Mouse (Mus musculus) MEL (cell line): ENCODE results near the gene Akain1. TPM values are rescaled to one million over a fixed set of nuclear protein-coding genes. Genes with fewer than 3 reads are reported as not detected.

Source experiments
- DNase-seq: peaks from one replicate; pipeline ENCODE4 v3.0.0; 2011; ENCODE audit warnings: low read depth, low spot score
- H3K27ac ChIP-seq: 2 replicates; pipeline ENCODE4 v1.5.1; 2012; ENCODE audit warnings: low read depth, mild to moderate bottlenecking, control low read depth, low read length, moderate library complexity; ENCODE audit not compliant: control insufficient read depth
- H3K27me3 ChIP-seq, 2 experiments: fragments of 150-350 bp in 1 of 2; sonication (generic) in 1 of 2; 2 replicates each; pipeline ENCODE4 v1.6.1; 2012; ENCODE audit warnings: low read length in 2 of 2, mild to moderate bottlenecking in 2 of 2, improper control_type of control experiment in 1 of 2, moderate library complexity in 1 of 2; ENCODE audit not compliant: insufficient read depth in 2 of 2, control insufficient read depth in 1 of 2
- H3K36me3 ChIP-seq, 2 experiments: 2 replicates each; pipeline ENCODE4 v1.6.1; 2012 to 2014; ENCODE audit warnings: low read length in 2 of 2, improper control_type of control experiment in 1 of 2, inconsistent platforms in 1 of 2, mild to moderate bottlenecking in 1 of 2; ENCODE audit not compliant: insufficient read depth in 2 of 2, control insufficient read depth in 1 of 2
- H3K4me1 ChIP-seq, 2 experiments: fragments of 150-350 bp in 1 of 2; sonication (generic) in 1 of 2; 2 replicates each; pipeline ENCODE4 v1.6.1; 2012; ENCODE audit warnings: low read length in 2 of 2, improper control_type of control experiment in 1 of 2, mild to moderate bottlenecking in 1 of 2; ENCODE audit not compliant: insufficient read depth in 2 of 2, control insufficient read depth in 1 of 2
- H3K4me3 ChIP-seq, 2 experiments: fragments of 150-350 bp in 1 of 2; sonication (generic) in 1 of 2; 2 replicates each; pipeline ENCODE4 v1.5.1; 2012; ENCODE audit warnings: low read depth in 2 of 2, low read length in 2 of 2, mild to moderate bottlenecking in 2 of 2, moderate library complexity in 2 of 2, control low read depth in 1 of 2, improper control_type of control experiment in 1 of 2; ENCODE audit not compliant: control insufficient read depth in 1 of 2, insufficient read depth in 1 of 2
- H3K79me2 ChIP-seq: 2 replicates; pipeline ENCODE4 v1.6.1; 2012; ENCODE audit warnings: mild to moderate bottlenecking, low read length, moderate library complexity; ENCODE audit not compliant: control insufficient read depth, poor library complexity, insufficient read depth
- H3K9ac ChIP-seq: 2 replicates; pipeline ENCODE4 v1.6.1; 2012; ENCODE audit warnings: low read depth, mild to moderate bottlenecking, control low read depth, low read length, moderate library complexity; ENCODE audit not compliant: control insufficient read depth, poor library complexity, severe bottlenecking
- H3K9me3 ChIP-seq: fragments of 150-350 bp; sonication (generic); replicated peaks from 2 replicates; pipeline ENCODE4 v1.6.1; 2012; ENCODE audit warnings: mild to moderate bottlenecking, low read length, improper control_type of control experiment, moderate library complexity; ENCODE audit not compliant: insufficient read depth
- BHLHE40 ChIP-seq: IDR thresholded peaks from 2 replicates; pipeline ENCODE4 v1.6.1; 2012; ENCODE audit warnings: low read depth, mild to moderate bottlenecking, inconsistent platforms, low read length, improper control_type of control experiment, borderline replicate concordance
- CHD1 ChIP-seq: IDR thresholded peaks from 2 replicates; pipeline ENCODE4 v1.6.1; 2012; ENCODE audit warnings: low read depth, mild to moderate bottlenecking, inconsistent platforms, low read length, improper control_type of control experiment
- CHD2 ChIP-seq: IDR thresholded peaks from 2 replicates; pipeline ENCODE4 v1.6.1; 2011; ENCODE audit warnings: low read length, improper control_type of control experiment
- E2F4 ChIP-seq: IDR thresholded peaks from 2 replicates; pipeline ENCODE4 v1.6.1; 2011; ENCODE audit warnings: low read depth, low read length, improper control_type of control experiment, borderline replicate concordance
- ETS1 ChIP-seq: IDR thresholded peaks from 2 replicates; pipeline ENCODE4 v1.6.1; 2012; ENCODE audit warnings: low read depth, mild to moderate bottlenecking, inconsistent platforms, low read length, improper control_type of control experiment, moderate library complexity
- GABPA ChIP-seq: IDR thresholded peaks from 2 replicates; pipeline ENCODE4 v1.6.1; 2012; ENCODE audit warnings: low read depth, mild to moderate bottlenecking, inconsistent platforms, low read length, improper control_type of control experiment, moderate library complexity
- HCFC1 ChIP-seq: IDR thresholded peaks from 2 replicates; pipeline ENCODE4 v1.6.1; 2012; ENCODE audit warnings: low read depth, mild to moderate bottlenecking, inconsistent platforms, low read length, improper control_type of control experiment, moderate library complexity
- MAFK ChIP-seq: IDR thresholded peaks from 2 replicates; pipeline ENCODE4 v1.6.1; 2011; ENCODE audit warnings: low read depth, mild to moderate bottlenecking, low read length, improper control_type of control experiment, borderline replicate concordance
- MAX ChIP-seq: IDR thresholded peaks from 2 replicates; pipeline ENCODE4 v1.6.1; 2011; ENCODE audit warnings: low read length, improper control_type of control experiment
- MXI1 ChIP-seq: IDR thresholded peaks from 2 replicates; pipeline ENCODE4 v1.6.1; 2011; ENCODE audit warnings: mild to moderate bottlenecking, low read depth, low read length, improper control_type of control experiment
- MYC ChIP-seq: IDR thresholded peaks from 2 replicates; pipeline ENCODE4 v1.6.1; 2011; ENCODE audit warnings: low read depth, mild to moderate bottlenecking, low read length, improper control_type of control experiment, moderate library complexity
- NELFE ChIP-seq: IDR thresholded peaks from 2 replicates; pipeline ENCODE4 v1.6.1; 2011; ENCODE audit warnings: low read depth, low read length, improper control_type of control experiment
- NRF1 ChIP-seq: IDR thresholded peaks from 2 replicates; pipeline ENCODE4 v1.6.1; 2014; ENCODE audit warnings: low read depth, mild to moderate bottlenecking, inconsistent platforms, low read length, improper control_type of control experiment, moderate library complexity; ENCODE audit not compliant: poor library complexity, insufficient read depth, severe bottlenecking
- POLR2A ChIP-seq, 2 experiments: IDR thresholded peaks; 2 replicates each; pipeline ENCODE4 v1.6.1; 2011 to 2012; ENCODE audit warnings: low read length in 2 of 2, mild to moderate bottlenecking in 2 of 2, control low read depth in 1 of 2, improper control_type of control experiment in 1 of 2, low read depth in 1 of 2, moderate library complexity in 1 of 2; ENCODE audit not compliant: control insufficient read depth in 1 of 2, insufficient read depth in 1 of 2, poor library complexity in 1 of 2
- POLR2AphosphoS2 ChIP-seq: IDR thresholded peaks from 2 replicates; pipeline ENCODE4 v1.6.1; 2011; ENCODE audit warnings: low read length, improper control_type of control experiment
- POLR2AphosphoS5 ChIP-seq: IDR thresholded peaks from 2 replicates; pipeline ENCODE4 v1.6.1; 2012; ENCODE audit warnings: low read depth, borderline replicate concordance, mild to moderate bottlenecking, inconsistent platforms, low read length, moderate library complexity, mixed read lengths
- TBP ChIP-seq: IDR thresholded peaks from 2 replicates; pipeline ENCODE4 v1.8.0; 2011; ENCODE audit warnings: low read depth, low read length, improper control_type of control experiment
- TCF12 ChIP-seq: IDR thresholded peaks from 2 replicates; pipeline ENCODE4 v1.6.1; 2014; ENCODE audit warnings: low read depth, mild to moderate bottlenecking, inconsistent platforms, low read length, improper control_type of control experiment, moderate library complexity
- USF1 ChIP-seq: IDR thresholded peaks from 2 replicates; pipeline ENCODE4 v1.6.1; 2014; ENCODE audit warnings: low read depth, mild to moderate bottlenecking, inconsistent platforms, low read length, improper control_type of control experiment, moderate library complexity
- USF2 ChIP-seq, 2 experiments: IDR thresholded peaks; 2 replicates each; pipeline ENCODE4 v1.6.1; 2011 to 2012; ENCODE audit warnings: improper control_type of control experiment in 2 of 2, low read length in 2 of 2, borderline replicate concordance in 1 of 2, inconsistent platforms in 1 of 2, low read depth in 1 of 2, mild to moderate bottlenecking in 1 of 2; ENCODE audit not compliant: insufficient read depth in 1 of 2
- ZC3H11A ChIP-seq: IDR thresholded peaks from 2 replicates; pipeline ENCODE4 v1.6.1; 2012; ENCODE audit warnings: low read depth, mild to moderate bottlenecking, inconsistent platforms, low read length, improper control_type of control experiment
- ZNF384 ChIP-seq: IDR thresholded peaks from 2 replicates; pipeline ENCODE4 v1.6.1; 2012; ENCODE audit warnings: low read depth, mild to moderate bottlenecking, inconsistent platforms, low read length, improper control_type of control experiment
- polyA plus RNA-seq, 2 experiments: library from polyadenylated mRNA; stranded (reverse) in 1 of 2; unstranded in 1 of 2; fragments of >175 nt in 1 of 2; fragments of >200 nt in 1 of 2; gene quantifications; 2 replicates each; pipeline versions ENCODE4 v1.2.1 to v1.2.4; 2012; ENCODE audit warnings: low replicate concordance in 2 of 2, low read depth in 1 of 2; ENCODE audit not compliant: insufficient read length in 2 of 2, insufficient read depth in 1 of 2, missing spikeins in 1 of 2
- total RNA-seq: library from RNA; depleted of rRNA; stranded (reverse); fragments of 300-350 nt; gene quantifications from 2 replicates; pipeline ENCODE4 v1.2.3, GENCODE M21; 2012

The Akain1 gene
- total and polyA plus RNA-seq, 3 experiments = not detected

- H3K27ac ChIP-seq = no peak overlapping the region
- H3K9ac ChIP-seq = no peak overlapping the region
- no peak overlapping the region for H3K4me3 ChIP-seq
Measured at GRCm38 (mm10) chr17:69421592-69421991, 17.5 kb upstream of the Akain1 start.

GRCm38 (mm10) chr17:69437836-69438235, 1.3 kb upstream of the Akain1 start:
- no peaks in the 10 kb centered on the region for H3K36me3 ChIP-seq
- H3K9me3 ChIP-seq = no peaks in the 10 kb centered on the region
- TF ChIP-seq MAX (no peak), POLR2AphosphoS2 (no peak), MAFK (no peak), NELFE (no peak), GABPA (no peak), TCF12 (no peak), E2F4 (no peak), CHD1 (no peak), TBP (no peak), CHD2 (no peak), ZC3H11A (no peak), HCFC1 (no peak), USF2 (IDR thresholded peaks at IDR 0.05; ENCODE audit: borderline replicate concordance in 1 of 2, insufficient read depth in 1 of 2, low read depth in 1 of 2, low read length in 2 of 2) (no peak), POLR2AphosphoS5 (no peak), MYC (no peak), ZNF384 (no peak), ETS1 (no peak), NRF1 (no peak), BHLHE40 (no peak)
- TF ChIP-seq, all 39 proteins: peak for 0
- Histone ChIP-seq H3K4me1 (no peaks in the 10 kb centered on the region), H3K27ac (no peak overlapping the region), H3K79me2 (no peaks in the 10 kb centered on the region), H3K9ac (no peak overlapping the region), H3K27me3 (no peaks in the 10 kb centered on the region; a peak in 1 of 4 replicates), H3K4me3 (no peak overlapping the region)
- DNase-seq = no peak

More at GRCm38 (mm10) chr17:69421592-69421991, 17.5 kb upstream of the Akain1 start:
- H3K4me1 ChIP-seq = peaks cover 0 to 3% of the 10 kb centered on the region in 2 experiments; a peak in 2 of 4 replicates
- no peaks in the 10 kb centered on the region for H3K27me3 ChIP-seq
- no peak for TF ChIP-seq POLR2A (IDR thresholded peaks at IDR 0.05; ENCODE audit: control insufficient read depth in 1 of 2, insufficient read depth in 1 of 2, low read depth in 1 of 2, low read length in 2 of 2, poor library complexity in 1 of 2)
- TF ChIP-seq USF1 = no peak
- peak; percentile 98 for TF ChIP-seq MXI1
- TF ChIP-seq POLR2AphosphoS2 = no peak
- TF ChIP-seq, all 39 proteins: peak for 1
- Histone ChIP-seq H3K9me3 (no peaks in the 10 kb centered on the region), H3K79me2 (peaks cover 13% of the 10 kb centered on the region), H3K36me3 (peaks cover 0 to 8% of the 10 kb centered on the region in 2 experiments; a peak in 2 of 4 replicates)
- peak; percentile 38 for DNase-seq
